Mouse (Mus musculus): Measurements from ENCODE around the gene Gprin1.

DNA sequence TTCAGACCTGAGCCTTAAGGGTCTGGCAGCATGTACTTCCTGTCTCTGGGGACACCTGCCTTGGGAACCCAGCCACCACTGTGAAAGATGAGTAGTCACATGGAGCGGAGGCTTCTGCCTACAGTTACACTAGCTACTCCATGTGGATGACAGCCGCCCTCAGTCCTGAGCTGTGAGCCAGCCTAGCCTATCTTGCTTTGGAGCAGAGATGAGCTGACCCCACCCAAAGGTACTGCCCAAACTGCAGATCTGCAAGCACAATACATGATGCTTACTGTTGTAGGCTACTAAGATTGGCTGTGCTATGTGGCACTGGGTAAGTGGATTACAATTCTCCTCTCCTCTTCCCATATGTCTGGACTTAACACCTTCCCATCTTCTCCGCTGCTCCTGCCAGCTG, 31.4 kb upstream of the Gprin1 start:
- TF ChIP-seq CTCF (IDR thresholded peaks at IDR 0.05; ENCODE audit: borderline replicate concordance, insufficient read depth, low read depth, low read length) (no peak), POLR2A (IDR thresholded peaks at IDR 0.05; ENCODE audit: borderline replicate concordance, insufficient read depth, low read length) (no peak)
